Mouse (Mus musculus) hindbrain, embryonic 15.5 days (tissue): ENCODE data around the gene Fsip1. TPM values are rescaled to one million over a fixed set of nuclear protein-coding genes. Genes with fewer than 3 reads are reported as not detected.

Source experiments
- ATAC-seq: fragments of 200-750 bp; cut with Nextera tagmentation; 2 replicates; pipeline ENCODE4 v1.8.0; 2017; ENCODE audit warnings: low read depth, moderate number of reproducible peaks, moderate TSS enrichment; ENCODE audit not compliant: low FRiP score
- H3K27ac ChIP-seq: fragments of 300-500 bp; sonication (generic); replicated peaks from 2 replicates; pipeline ENCODE4 v1.5.1; 2015; ENCODE audit warnings: mild to moderate bottlenecking, inconsistent platforms
- H3K27me3 ChIP-seq: fragments of 300-500 bp; sonication (generic); 2 replicates; pipeline ENCODE4 v1.6.1; 2015; ENCODE audit warnings: control low read depth, inconsistent platforms
- H3K36me3 ChIP-seq: fragments of 300-500 bp; sonication (generic); 2 replicates; pipeline ENCODE4 v1.6.1; 2015; ENCODE audit warnings: control low read depth, inconsistent platforms
- H3K4me1 ChIP-seq: fragments of 300-500 bp; sonication (generic); replicated peaks from 2 replicates; pipeline ENCODE4 v1.6.1; 2015; ENCODE audit warnings: control low read depth, inconsistent platforms
- H3K4me2 ChIP-seq: fragments of 300-500 bp; sonication (generic); 2 replicates; pipeline ENCODE4 v1.6.1; 2015; ENCODE audit warnings: moderate library complexity, mild to moderate bottlenecking, inconsistent platforms
- H3K4me3 ChIP-seq: fragments of 300-500 bp; sonication (generic); 2 replicates; pipeline ENCODE4 v1.5.1; 2015; ENCODE audit warnings: mild to moderate bottlenecking, inconsistent platforms
- H3K9ac ChIP-seq: fragments of 300-500 bp; sonication (generic); 2 replicates; pipeline ENCODE4 v1.6.1; 2015; ENCODE audit warnings: inconsistent platforms
- H3K9me3 ChIP-seq: fragments of 300-500 bp; sonication (generic); 2 replicates; pipeline ENCODE4 v1.6.1; 2016; ENCODE audit warnings: control low read depth, inconsistent platforms
- WGBS: fragments of 180-500 bp; shearing (Covaris S2); methylation state at CpG from one replicate; pipeline ENCODE4 v1.1.7; 2015; 5-methylcytosine and 5-hydroxymethylcytosine counted together
- polyA plus RNA-seq: library from polyadenylated mRNA; unstranded; fragments of >200 nt; fragmentation: Nextera tagmentation; extraction: Ambion mirVana; gene quantifications from 2 replicates; pipeline ENCODE4 v1.2.1, GENCODE M21; 2015

The Fsip1 gene
- polyA plus RNA-seq, 1 experiment from 2014 or later, result 3.4 TPM

- Histone ChIP-seq H3K4me2 (no peak overlapping the region), H3K27ac (no peak overlapping the region), H3K9ac (no peak overlapping the region), H3K4me1 (no peaks in the 10 kb centered on the region), H3K9me3 (no peaks in the 10 kb centered on the region), H3K4me3 (no peak overlapping the region), H3K27me3 (no peaks in the 10 kb centered on the region; the same call in 1 of the 2 replicates), H3K36me3 (no peaks in the 10 kb centered on the region)
- WGBS, result 74% methylated on average over 12 of the region's 12 CpGs
- ATAC-seq, result no peak
Measured at GRCm38 (mm10) chr2:118248966-118249365, 7.8 kb downstream of the Fsip1 start.

- no peak for ATAC-seq
- no peaks in the 10 kb centered on the region for H3K4me1 ChIP-seq
- H3K36me3 ChIP-seq, result no peaks in the 10 kb centered on the region
- WGBS, result 69% methylated on average over 2 of the region's 2 CpGs
- H3K4me2 ChIP-seq, result no peak overlapping the region
- no peaks in the 10 kb centered on the region for H3K9me3 ChIP-seq
- no peak overlapping the region for H3K27ac ChIP-seq
- no peak overlapping the region for H3K4me3 ChIP-seq
- no peak overlapping the region for H3K9ac ChIP-seq
- no peaks in the 10 kb centered on the region; the same call in 1 of the 2 replicates for H3K27me3 ChIP-seq
Measured at GRCm38 (mm10) chr2:118248016-118248415, 8.8 kb downstream of the Fsip1 start.

- H3K4me1 ChIP-seq, result no peaks in the 10 kb centered on the region
- no peaks in the 10 kb centered on the region for H3K36me3 ChIP-seq
- no peak for ATAC-seq
- H3K4me2 ChIP-seq, result no peak overlapping the region
- H3K27ac ChIP-seq, result no peak overlapping the region
- H3K4me3 ChIP-seq, result no peak overlapping the region
- no peak overlapping the region for H3K9ac ChIP-seq
- H3K27me3 ChIP-seq, result no peaks in the 10 kb centered on the region; the same call in 1 of the 2 replicates
- no peaks in the 10 kb centered on the region for H3K9me3 ChIP-seq
- WGBS, result 14% methylated on average over 10 of the region's 10 CpGs
Measured at GRCm38 (mm10) chr2:118245914-118246313, 10.9 kb downstream of the Fsip1 start.

DNA sequence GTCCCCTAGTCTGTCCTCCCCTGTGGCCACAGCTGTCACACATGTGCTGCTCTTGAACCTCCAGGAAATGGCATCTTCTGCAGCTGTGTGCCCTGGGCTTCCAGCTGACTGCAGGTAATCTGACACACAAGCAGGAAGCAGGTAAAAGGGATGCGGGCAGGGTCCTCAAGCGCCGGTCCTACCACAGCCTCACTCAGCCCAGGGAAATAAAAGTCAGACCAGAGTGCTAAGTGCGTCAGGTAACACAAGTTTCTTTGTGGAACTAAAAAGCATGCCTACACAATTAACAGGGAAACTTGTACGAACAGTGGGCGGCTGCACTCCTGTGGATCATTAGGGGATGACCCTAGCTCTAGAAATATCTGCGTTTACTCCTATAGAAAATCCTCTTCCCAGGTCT, 20.6 kb downstream of the Fsip1 start:
- H3K4me1 ChIP-seq, result 0 out of 2 replicates have a peak, but pooled peaks cover 3% of the 10 kb centered on the region
- no peaks in the 10 kb centered on the region for H3K36me3 ChIP-seq
- H3K9me3 ChIP-seq, result no peaks in the 10 kb centered on the region
- no peak overlapping the region for H3K9ac ChIP-seq
- no peak overlapping the region for H3K4me2 ChIP-seq
- WGBS, result 81% methylated on average over 7 of the region's 7 CpGs
- no peak overlapping the region for H3K27ac ChIP-seq
- no peak for ATAC-seq
- no peak overlapping the region for H3K4me3 ChIP-seq
- H3K27me3 ChIP-seq, result no peaks in the 10 kb centered on the region

- no peak overlapping the region for H3K4me3 ChIP-seq
- H3K36me3 ChIP-seq, result no peaks in the 10 kb centered on the region
- no peaks in the 10 kb centered on the region for H3K9me3 ChIP-seq
- no peak overlapping the region for H3K27ac ChIP-seq
- no peak overlapping the region for H3K4me2 ChIP-seq
- 0 out of 2 replicates have a peak, but pooled peaks cover 3% of the 10 kb centered on the region for H3K4me1 ChIP-seq
- no peak overlapping the region for H3K9ac ChIP-seq
- ATAC-seq, result no peak
- 64% methylated on average over 3 of the region's 3 CpGs for WGBS
- H3K27me3 ChIP-seq, result no peaks in the 10 kb centered on the region
Measured at GRCm38 (mm10) chr2:118235614-118236013, 21.2 kb downstream of the Fsip1 start.

DNA sequence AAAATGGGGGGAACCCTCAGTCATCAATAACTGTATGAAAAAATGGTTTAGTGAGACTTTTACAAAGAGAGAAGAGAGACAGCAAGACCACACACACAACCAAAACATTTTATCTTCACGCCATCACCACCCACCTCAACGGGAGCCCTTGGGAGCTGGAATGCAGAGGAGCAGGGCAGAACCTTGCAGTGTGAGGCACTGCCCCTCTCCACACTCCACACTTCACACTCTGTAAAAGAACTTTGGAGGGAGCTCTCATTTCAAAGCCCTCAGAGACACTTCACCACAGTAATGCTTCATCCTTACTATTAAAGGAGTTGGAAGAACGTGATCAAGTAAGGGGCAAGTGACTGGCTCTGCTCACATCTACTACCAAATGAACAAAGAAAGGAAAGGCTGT, 26.2 kb downstream of the Fsip1 start:
- Histone ChIP-seq H3K9ac (no peak overlapping the region), H3K4me3 (no peak overlapping the region), H3K9me3 (no peaks in the 10 kb centered on the region), H3K4me1 (no peaks in the 10 kb centered on the region), H3K27ac (no peak overlapping the region), H3K4me2 (no peak overlapping the region), H3K36me3 (no peaks in the 10 kb centered on the region), H3K27me3 (no peaks in the 10 kb centered on the region)
- ATAC-seq, result no peak
- WGBS, result 80% methylated on average over 3 of the region's 3 CpGs

DNA sequence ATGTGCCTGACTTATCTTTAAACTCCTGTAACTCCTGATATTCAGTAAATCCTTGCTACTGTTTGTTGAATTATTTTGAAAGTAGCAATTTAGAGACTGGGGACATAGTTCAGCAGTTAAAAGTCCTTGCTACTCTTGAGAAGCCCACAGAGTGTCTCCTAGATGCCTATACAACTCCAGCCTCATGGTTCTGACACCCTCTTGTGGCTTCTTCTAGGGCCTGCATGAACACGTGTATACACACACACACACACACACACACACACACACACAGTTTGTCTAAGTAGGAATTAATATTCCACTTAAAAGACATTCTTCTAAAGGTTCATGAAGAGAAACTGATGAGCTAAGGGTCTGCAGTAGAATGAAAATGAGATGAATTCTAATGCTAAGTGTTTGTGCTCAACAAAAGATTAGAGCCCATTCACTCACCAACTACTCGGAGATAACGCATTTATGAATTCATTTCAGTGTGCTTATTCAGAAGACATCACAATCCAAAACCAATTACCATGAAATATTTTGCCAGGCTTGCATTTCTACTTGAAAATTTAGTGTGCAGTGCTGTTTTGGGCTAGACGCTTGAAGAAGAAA, 28.2 kb downstream of the Fsip1 start:
- Histone ChIP-seq H3K4me2 (no peak overlapping the region), H3K4me3 (no peak overlapping the region), H3K9me3 (no peaks in the 10 kb centered on the region), H3K4me1 (no peaks in the 10 kb centered on the region), H3K27me3 (no peaks in the 10 kb centered on the region), H3K36me3 (no peaks in the 10 kb centered on the region), H3K9ac (no peak overlapping the region), H3K27ac (no peak overlapping the region)
- WGBS, result 59% methylated on average over 4 of the region's 4 CpGs
- ATAC-seq, result no peak

GRCm38 (mm10) chr2:118225316-118226041, 31.3 kb downstream of the Fsip1 start:
- H3K9ac ChIP-seq, result no peak overlapping the region
- H3K27ac ChIP-seq, result no peak overlapping the region
- no peak overlapping the region for H3K4me3 ChIP-seq
- ATAC-seq, result no peak
- no peaks in the 10 kb centered on the region for H3K36me3 ChIP-seq
- H3K4me2 ChIP-seq, result no peak overlapping the region
- 82% methylated on average over 10 of the region's 10 CpGs for WGBS
- H3K27me3 ChIP-seq, result no peaks in the 10 kb centered on the region
- H3K4me1 ChIP-seq, result no peaks in the 10 kb centered on the region
- no peaks in the 10 kb centered on the region for H3K9me3 ChIP-seq

DNA sequence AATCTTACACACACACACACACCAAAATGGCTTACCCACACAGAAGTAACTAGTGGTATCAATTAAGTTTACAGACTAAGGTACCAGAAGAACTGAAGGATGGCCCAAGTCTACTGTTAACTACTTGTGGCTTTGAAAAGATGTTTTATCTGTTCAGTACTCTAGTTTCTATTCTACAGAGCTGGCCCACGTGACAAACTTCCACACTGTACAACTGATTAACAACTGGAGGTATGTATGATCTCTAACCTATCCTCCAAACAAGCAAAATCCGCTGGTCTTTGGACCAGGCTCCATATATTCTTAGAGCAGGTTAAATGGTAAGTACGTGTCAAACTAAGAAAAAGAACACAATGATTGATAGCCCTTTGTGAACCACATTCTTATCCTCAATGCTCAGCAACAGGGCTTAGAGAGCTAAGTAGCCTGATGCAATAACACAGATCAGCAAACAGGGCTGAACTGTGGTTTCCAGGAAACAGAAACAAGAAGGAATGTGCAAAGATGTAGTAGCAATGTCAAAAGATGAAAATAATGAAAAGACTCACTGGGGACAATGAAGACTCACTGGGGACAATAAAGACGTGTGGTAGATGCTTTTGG, 38.7 kb downstream of the Fsip1 start:
- no peak overlapping the region for H3K4me3 ChIP-seq
- 11% methylated on average over 4 of the region's 4 CpGs for WGBS
- H3K4me2 ChIP-seq, result no peak overlapping the region
- no peaks in the 10 kb centered on the region for H3K27me3 ChIP-seq
- H3K4me1 ChIP-seq, result no peaks in the 10 kb centered on the region
- no peaks in the 10 kb centered on the region for H3K36me3 ChIP-seq
- H3K9ac ChIP-seq, result no peak overlapping the region
- H3K9me3 ChIP-seq, result no peaks in the 10 kb centered on the region
- no peak for ATAC-seq
- no peak overlapping the region for H3K27ac ChIP-seq

DNA sequence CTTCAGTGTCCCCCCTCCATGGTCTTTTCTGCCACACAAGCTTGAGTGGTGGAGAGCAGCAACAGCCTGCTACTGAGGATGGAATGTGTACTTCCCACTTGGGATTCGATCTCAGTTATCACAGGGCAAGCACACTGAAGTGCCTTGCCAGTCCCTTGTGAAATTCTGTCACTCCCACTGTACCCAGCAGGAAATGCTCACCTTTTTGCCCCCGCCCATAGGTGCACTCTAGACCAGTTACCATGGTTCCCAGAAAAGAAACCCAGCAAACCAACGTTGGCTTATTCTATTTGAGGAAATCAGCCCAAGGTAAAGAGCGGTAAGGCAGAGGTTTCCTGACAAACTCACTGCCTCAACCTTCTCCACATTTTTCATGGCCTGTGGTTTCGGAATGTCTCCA, 47.1 kb downstream of the Fsip1 start:
- Histone ChIP-seq H3K4me1 (peaks cover 13% of the 10 kb centered on the region), H3K4me3 (no peak overlapping the region), H3K9me3 (no peaks in the 10 kb centered on the region), H3K27me3 (no peaks in the 10 kb centered on the region), H3K27ac (no peak overlapping the region), H3K36me3 (no peaks in the 10 kb centered on the region), H3K4me2 (no peak overlapping the region), H3K9ac (no peak overlapping the region)
- ATAC-seq, result no peak
- WGBS, result 82% methylated on average over 5 of the region's 5 CpGs

GRCm38 (mm10) chr2:118208651-118209050, 48.1 kb downstream of the Fsip1 start:
- WGBS, result 44% methylated on average over 5 of the region's 5 CpGs
- H3K4me1 ChIP-seq, result peaks cover 24% of the 10 kb centered on the region
- H3K36me3 ChIP-seq, result no peaks in the 10 kb centered on the region
- no peak overlapping the region for H3K4me2 ChIP-seq
- H3K9me3 ChIP-seq, result no peaks in the 10 kb centered on the region
- H3K4me3 ChIP-seq, result no peak overlapping the region
- no peak for ATAC-seq
- H3K9ac ChIP-seq, result no peak overlapping the region
- H3K27me3 ChIP-seq, result no peaks in the 10 kb centered on the region
- no peak overlapping the region for H3K27ac ChIP-seq

DNA sequence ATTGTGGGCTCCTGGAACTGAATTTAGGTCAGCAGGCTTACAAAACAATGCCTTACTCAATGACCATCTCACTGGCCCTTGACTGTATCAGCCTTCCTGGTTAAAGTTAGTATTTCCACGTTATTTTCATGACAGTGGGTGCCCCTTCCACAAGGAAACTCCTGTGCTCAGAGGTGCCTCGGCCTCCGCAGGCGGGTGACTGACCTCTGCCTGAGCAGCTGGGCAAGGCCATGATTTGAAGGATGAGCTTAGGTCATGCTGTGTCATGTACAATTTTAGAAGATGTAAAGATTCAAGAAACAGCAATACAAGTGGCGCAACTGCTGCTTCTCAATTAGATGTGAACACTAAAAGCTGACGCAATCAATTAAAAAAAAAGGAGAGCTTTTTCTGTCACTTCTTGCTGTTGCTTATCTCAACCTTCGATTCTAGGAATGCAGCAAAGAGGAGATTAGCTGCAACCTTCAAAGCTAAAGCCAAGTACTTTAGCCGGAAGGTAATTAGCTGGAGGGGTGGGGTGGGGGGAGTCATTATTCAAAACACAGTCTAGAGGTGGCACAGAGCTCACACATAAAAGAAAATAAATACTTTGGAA, 50.7 kb downstream of the Fsip1 start:
- 36% methylated on average over 8 of the region's 8 CpGs for WGBS
- H3K4me1 ChIP-seq, result peaks cover 42% of the 10 kb centered on the region
- ATAC-seq, result no peak

More for the DNA sequence above, 50.7 kb downstream of the Fsip1 start:
- no peaks in the 10 kb centered on the region for H3K9me3 ChIP-seq
- no peaks in the 10 kb centered on the region for H3K36me3 ChIP-seq
- H3K27me3 ChIP-seq, result no peaks in the 10 kb centered on the region
- no peak overlapping the region for H3K4me3 ChIP-seq
- no peak overlapping the region for H3K4me2 ChIP-seq
- no peak overlapping the region for H3K27ac ChIP-seq
- H3K9ac ChIP-seq, result no peak overlapping the region
